Mouse (Mus musculus): ENCODE measurements around the gene Zdhhc22. TPM values are rescaled to one million over a fixed set of nuclear protein-coding genes. Genes with fewer than 3 reads are reported as not detected.
A peak's percentile ranks its signal among the peaks of the same experiment; 100 is the strongest.

The Zdhhc22 gene
- total and polyA plus RNA-seq, 3 experiments: not detected

DNA sequence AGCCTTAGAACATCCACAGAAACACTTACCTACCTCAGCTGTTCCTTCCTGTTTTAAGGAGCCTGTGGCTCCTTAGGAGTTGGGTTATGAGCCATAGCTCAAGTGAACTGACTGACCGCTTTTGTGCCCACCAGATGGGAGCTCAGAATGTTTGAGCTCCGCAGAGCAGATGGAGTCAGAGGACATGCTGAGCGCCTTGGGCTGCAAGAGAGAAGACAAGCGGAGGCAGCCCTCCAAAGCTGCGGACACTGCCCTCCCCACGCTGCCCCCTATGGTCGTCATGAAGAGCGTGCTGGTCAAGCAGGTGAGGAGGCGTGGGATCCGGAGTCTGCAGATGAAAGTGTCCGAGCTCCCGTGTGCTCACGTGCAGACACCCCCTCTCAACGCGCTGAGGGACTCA lies 30.1 kb downstream of the Zdhhc22 start:
- 89% methylated on average over 15 of the region's 15 CpGs for WGBS
- H3K9ac ChIP-seq (ENCODE audit: low read depth, low read length): no peak overlapping the region

DNA sequence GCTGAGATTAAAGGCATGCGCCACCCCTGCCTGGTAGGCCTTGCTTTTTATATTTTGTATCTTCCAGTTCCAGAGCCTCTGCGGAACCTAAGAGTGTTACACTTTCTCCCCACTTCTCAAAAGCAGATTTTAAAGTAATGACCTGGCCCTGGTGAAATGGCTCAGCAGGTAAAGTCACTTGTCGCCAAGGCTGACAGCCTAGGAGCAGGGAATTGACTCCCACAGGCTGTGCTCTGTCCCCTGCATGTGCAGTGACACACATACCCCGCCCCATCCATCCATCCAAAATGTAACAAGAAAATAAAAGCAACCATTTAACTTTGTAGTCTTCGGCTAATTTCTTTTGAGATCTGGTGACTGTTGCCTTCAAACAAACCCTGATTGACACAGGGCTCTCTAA lies 30.6 kb downstream of the Zdhhc22 start:
- Histone ChIP-seq H3K79me2 (replicated peaks; ENCODE audit: control insufficient read depth, insufficient read depth, low read length) (no peaks in the 10 kb centered on the region), H3K4me3 (no peak overlapping the region), H3K27me3 (ENCODE audit: control insufficient read depth, insufficient read depth, low read length) (no peaks in the 10 kb centered on the region), H3K4me1 (ENCODE audit: control insufficient read depth, insufficient read depth, low read length) (peaks cover 4% of the 10 kb centered on the region; the same call in 1 of the 2 replicates), H3K36me3 (ENCODE audit: control insufficient read depth, insufficient read depth, low read length) (peaks cover 12% of the 10 kb centered on the region), H3K27ac (no peak overlapping the region), H3K9ac (ENCODE audit: low read depth, low read length) (no peak overlapping the region)
- no peak for TF ChIP-seq EP300 (IDR thresholded peaks at IDR 0.05; ENCODE audit: insufficient read depth, low read depth, low read length)
- TF ChIP-seq POLR2A (IDR thresholded peaks at IDR 0.05; ENCODE audit: insufficient read depth, low read depth, low read length): no peak
- TF ChIP-seq CTCF (IDR thresholded peaks at IDR 0.05): no peak
- intact Hi-C loops (cut with DNase I): no loop called here
- 97% methylated on average over 5 of the region's 5 CpGs for WGBS
- no peak for DNase-seq

More for the DNA sequence above, 30.1 kb downstream of the Zdhhc22 start:
- intact Hi-C loops (cut with DNase I): no loop called here
- Histone ChIP-seq H3K27me3 (ENCODE audit: control insufficient read depth, insufficient read depth, low read length) (no peaks in the 10 kb centered on the region), H3K36me3 (ENCODE audit: control insufficient read depth, insufficient read depth, low read length) (peaks cover 10% of the 10 kb centered on the region), H3K4me1 (ENCODE audit: control insufficient read depth, insufficient read depth, low read length) (peaks cover 4% of the 10 kb centered on the region; the same call in 1 of the 2 replicates), H3K27ac (no peak overlapping the region), H3K79me2 (replicated peaks; ENCODE audit: control insufficient read depth, insufficient read depth, low read length) (no peaks in the 10 kb centered on the region), H3K4me3 (no peak overlapping the region)
- no peak for TF ChIP-seq CTCF (IDR thresholded peaks at IDR 0.05)
- no peak for TF ChIP-seq EP300 (IDR thresholded peaks at IDR 0.05; ENCODE audit: insufficient read depth, low read depth, low read length)
- no peak for TF ChIP-seq POLR2A (IDR thresholded peaks at IDR 0.05; ENCODE audit: insufficient read depth, low read depth, low read length)
- no peak for DNase-seq

DNA sequence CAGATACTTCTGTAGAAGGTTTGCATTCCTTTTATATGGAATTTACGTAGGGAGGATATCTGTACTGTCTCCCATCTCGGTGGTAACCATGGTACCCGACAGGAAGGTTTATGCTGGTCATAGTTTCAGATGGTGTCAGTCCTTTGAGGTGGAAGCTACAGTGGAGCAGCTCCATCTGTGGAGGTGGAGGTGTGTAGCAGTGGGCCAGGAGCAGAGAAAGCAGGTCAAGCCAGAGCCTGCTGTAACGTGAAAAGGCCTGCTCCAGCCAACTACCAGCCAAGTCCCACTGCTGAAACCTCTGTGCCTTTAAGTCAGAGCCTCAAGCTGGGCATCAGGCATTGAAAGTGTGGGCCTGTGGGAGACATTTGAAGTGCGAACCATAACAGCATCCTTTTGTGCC lies 31.7 kb downstream of the Zdhhc22 start:
- no peaks in the 10 kb centered on the region for H3K27me3 ChIP-seq (ENCODE audit: control insufficient read depth, insufficient read depth, low read length)
- no peak for TF ChIP-seq EP300 (IDR thresholded peaks at IDR 0.05; ENCODE audit: insufficient read depth, low read depth, low read length)
- TF ChIP-seq CTCF (IDR thresholded peaks at IDR 0.05): no peak
- no peak for TF ChIP-seq POLR2A (IDR thresholded peaks at IDR 0.05; ENCODE audit: insufficient read depth, low read depth, low read length)
- H3K4me1 ChIP-seq (ENCODE audit: control insufficient read depth, insufficient read depth, low read length): peaks cover 4% of the 10 kb centered on the region; the same call in 1 of the 2 replicates
- intact Hi-C loops (cut with DNase I): no loop called here
- no peak overlapping the region for H3K4me3 ChIP-seq
- 84% methylated on average over 5 of the region's 5 CpGs for WGBS
- H3K27ac ChIP-seq: no peak overlapping the region
- no peaks in the 10 kb centered on the region for H3K79me2 ChIP-seq (replicated peaks; ENCODE audit: control insufficient read depth, insufficient read depth, low read length)
- DNase-seq: no peak
- H3K36me3 ChIP-seq (ENCODE audit: control insufficient read depth, insufficient read depth, low read length): peaks cover 12% of the 10 kb centered on the region
- no peak overlapping the region for H3K9ac ChIP-seq (ENCODE audit: low read depth, low read length)

GRCm38 (mm10) chr12:86955894-86956293 lies 34.3 kb downstream of the Zdhhc22 start:
- intact Hi-C loops (cut with DNase I): no loop called here
- WGBS: 47% methylated on average over 2 of the region's 2 CpGs
- peak in 1 of 2 experiments; percentile 36 for DNase-seq
- no peak overlapping the region for H3K4me3 ChIP-seq
- peaks cover 4% of the 10 kb centered on the region; the same call in 1 of the 2 replicates for H3K4me1 ChIP-seq (ENCODE audit: control insufficient read depth, insufficient read depth, low read length)
- H3K27me3 ChIP-seq (ENCODE audit: control insufficient read depth, insufficient read depth, low read length): no peaks in the 10 kb centered on the region
- TF ChIP-seq EP300 (IDR thresholded peaks at IDR 0.05; ENCODE audit: insufficient read depth, low read depth, low read length) (no peak), CTCF (IDR thresholded peaks at IDR 0.05) (no peak), POLR2A (IDR thresholded peaks at IDR 0.05; ENCODE audit: insufficient read depth, low read depth, low read length) (no peak; the same call in 1 of the 2 replicates)
- H3K27ac ChIP-seq: peak overlapping the region; percentile 89
- H3K36me3 ChIP-seq (ENCODE audit: control insufficient read depth, insufficient read depth, low read length): peaks cover 12% of the 10 kb centered on the region
- H3K79me2 ChIP-seq (replicated peaks; ENCODE audit: control insufficient read depth, insufficient read depth, low read length): peaks cover 3% of the 10 kb centered on the region; the same call in 1 of the 2 replicates
- no peak overlapping the region; the same call in 1 of the 2 replicates for H3K9ac ChIP-seq (ENCODE audit: low read depth, low read length)

- DNase-seq: no peak
- no peak overlapping the region for H3K9ac ChIP-seq (ENCODE audit: low read depth, low read length)
- intact Hi-C loops (cut with DNase I): no loop called here
- H3K4me1 ChIP-seq (ENCODE audit: control insufficient read depth, insufficient read depth, low read length): peaks cover 11% of the 10 kb centered on the region
- H3K27ac ChIP-seq: no peak overlapping the region
- H3K79me2 ChIP-seq (replicated peaks; ENCODE audit: control insufficient read depth, insufficient read depth, low read length): peaks cover 7% of the 10 kb centered on the region
- H3K27me3 ChIP-seq (ENCODE audit: control insufficient read depth, insufficient read depth, low read length): no peaks in the 10 kb centered on the region
- TF ChIP-seq POLR2A (IDR thresholded peaks at IDR 0.05; ENCODE audit: insufficient read depth, low read depth, low read length): no peak
- 88% methylated on average over 10 of the region's 10 CpGs for WGBS
- H3K36me3 ChIP-seq (ENCODE audit: control insufficient read depth, insufficient read depth, low read length): peaks cover 21% of the 10 kb centered on the region
- no peak overlapping the region for H3K4me3 ChIP-seq
Measured at GRCm38 (mm10) chr12:86952331-86952850, 37.8 kb downstream of the Zdhhc22 start.

DNA sequence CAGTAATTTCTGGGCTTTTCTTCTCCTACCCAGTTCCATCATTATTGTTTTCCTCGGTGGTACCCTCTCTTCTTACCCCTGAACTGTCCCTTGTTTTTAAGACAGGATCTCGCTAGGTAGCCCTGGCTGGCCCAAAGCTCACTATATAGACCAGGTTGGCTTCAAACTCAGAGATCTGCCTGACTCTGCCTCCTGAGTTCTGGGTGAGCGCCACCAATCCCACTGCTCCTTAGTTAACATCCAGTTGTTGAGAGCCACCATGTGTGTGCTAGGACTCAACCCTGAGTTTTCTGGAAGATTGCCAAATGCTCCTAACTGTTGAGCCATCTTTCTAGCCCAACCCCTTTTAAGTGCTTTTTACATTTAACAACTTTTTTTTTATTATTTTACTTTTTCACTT lies 39.3 kb downstream of the Zdhhc22 start:
- no peak overlapping the region for H3K9ac ChIP-seq (ENCODE audit: low read depth, low read length)
- H3K4me3 ChIP-seq: no peak overlapping the region
- H3K79me2 ChIP-seq (replicated peaks; ENCODE audit: control insufficient read depth, insufficient read depth, low read length): peaks cover 7% of the 10 kb centered on the region
- H3K27ac ChIP-seq: peak overlapping the region; percentile 99
- peaks cover 12% of the 10 kb centered on the region for H3K4me1 ChIP-seq (ENCODE audit: control insufficient read depth, insufficient read depth, low read length)
- WGBS: 96% methylated on average over 3 of the region's 3 CpGs
- TF ChIP-seq EP300 (IDR thresholded peaks at IDR 0.05; ENCODE audit: insufficient read depth, low read depth, low read length) (no peak), CTCF (IDR thresholded peaks at IDR 0.05) (no peak), POLR2A (IDR thresholded peaks at IDR 0.05; ENCODE audit: insufficient read depth, low read depth, low read length) (no peak)
- peaks cover 14% of the 10 kb centered on the region for H3K36me3 ChIP-seq (ENCODE audit: control insufficient read depth, insufficient read depth, low read length)
- intact Hi-C loops (cut with DNase I): no loop called here
- no peaks in the 10 kb centered on the region for H3K27me3 ChIP-seq (ENCODE audit: control insufficient read depth, insufficient read depth, low read length)
- DNase-seq: peak in 1 of 2 experiments; percentile 25
